Comparison of ENCODE assay signal across 1 mouse cellular context in genomic region chr7:141055785-141056184, GRCm38 (mm10).
A peak's percentile ranks its signal among the peaks of the same experiment; 100 is the strongest.
TF ChIP-seq lines count a peak whose summit lies in the region.

No protein-coding gene starts in this region.

TF ChIP-seq in MEL, 35 proteins besides CTCF, POLR2A, EP300 and RAD21:
- TF ChIP-seq ELF1 (IDR thresholded peaks at IDR 0.05; ENCODE audit: low read depth, low read length) (no peak), SMC3 (IDR thresholded peaks at IDR 0.05; ENCODE audit: low read depth, low read length) (peak; percentile 30; the same call in 1 of the 2 replicates), USF1 (IDR thresholded peaks at IDR 0.05; ENCODE audit: low read depth, low read length) (no peak)
TF ChIP-seq in MEL: peak in this region for 1.
